Mouse (Mus musculus) frontal cortex, postnatal 10 days (tissue): ENCODE measurements around the gene Lsm14a.

Experiments
- DNase-seq, 2 experiments: peaks; one replicate each; pipeline ENCODE4 v3.0.0; 2022; ENCODE audit warnings: low spot score in 2 of 2, mixed read lengths in 1 of 2

Gene Lsm14a

DNA sequence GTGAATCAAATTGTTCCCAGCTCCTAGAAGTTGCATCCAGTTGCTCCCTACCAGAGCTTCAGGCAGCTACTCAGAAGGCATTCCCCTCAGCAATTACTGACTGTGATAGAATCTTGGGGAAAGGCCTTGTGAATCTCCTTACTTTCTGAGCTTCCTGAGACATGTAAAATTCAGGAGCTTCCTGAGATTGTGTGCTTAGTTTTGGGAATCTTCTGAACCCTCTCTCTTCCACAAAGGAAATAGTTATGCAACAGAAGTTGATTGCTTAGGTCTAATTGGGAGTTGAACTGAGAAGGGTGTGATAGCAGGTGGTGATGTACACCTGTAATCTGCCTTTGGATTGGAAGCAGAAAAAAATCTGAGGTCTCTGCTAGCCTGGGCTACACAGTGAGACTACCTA lies at the start of gene Lsm14a:
Lsm14a (minus strand) TSS at position 101 of the 400 bp plus-strand sequence.
- no peak for DNase-seq

GRCm38 (mm10) chr7:34438903-34439302 lies 45.8 kb upstream of the Lsm14a start:
- DNase-seq = no peak

- DNase-seq = no peak
These were observed 40.5 kb upstream of the Lsm14a start for GRCm38 (mm10) chr7:34433597-34433996.

DNA sequence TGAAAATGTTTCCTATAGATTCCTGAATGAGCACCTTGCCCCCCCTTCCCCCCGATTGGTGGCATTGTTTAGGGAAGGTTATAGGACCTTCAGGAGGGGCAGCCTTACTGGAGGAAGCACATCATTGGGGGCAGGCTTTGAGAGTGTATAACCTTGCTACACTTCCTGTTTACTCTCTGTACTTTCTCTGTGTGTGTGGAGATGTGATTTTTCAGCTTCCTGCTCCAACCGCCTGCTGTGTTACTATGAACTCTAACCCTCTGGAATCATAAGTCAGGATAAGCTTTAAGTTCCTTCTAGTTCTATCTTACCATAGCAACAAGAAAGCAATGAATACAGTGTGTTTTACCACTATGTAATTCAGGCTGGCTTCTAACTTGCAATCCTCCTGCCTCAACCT lies 28.1 kb upstream of the Lsm14a start:
- DNase-seq = no peak

GRCm38 (mm10) chr7:34407492-34407891 lies 14.4 kb upstream of the Lsm14a start:
- peak in 1 of 2 experiments; percentile 32 for DNase-seq

- no peak for DNase-seq
These were observed 10.8 kb upstream of the Lsm14a start for GRCm38 (mm10) chr7:34403876-34404275.

DNA sequence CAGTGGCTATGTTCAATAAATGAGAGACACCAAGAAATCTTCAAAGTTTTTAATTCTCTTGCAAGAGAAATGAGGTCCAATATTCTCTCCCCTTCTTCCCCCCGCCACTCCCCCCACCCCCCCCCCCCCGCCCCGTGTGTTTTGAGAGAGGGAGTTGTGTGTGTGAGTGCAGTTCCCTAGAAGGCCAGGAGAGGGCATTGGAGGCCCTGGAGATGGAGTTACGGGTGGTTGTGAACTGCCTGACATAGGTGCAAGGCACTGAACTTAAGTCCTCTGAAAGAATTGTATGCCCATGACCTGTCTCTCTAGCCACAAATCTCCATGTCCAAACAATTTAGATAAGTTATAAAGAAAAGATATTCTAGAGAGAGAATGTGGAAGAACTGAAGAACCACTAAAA lies 7.0 kb upstream of the Lsm14a start:
- DNase-seq = no peak

DNA sequence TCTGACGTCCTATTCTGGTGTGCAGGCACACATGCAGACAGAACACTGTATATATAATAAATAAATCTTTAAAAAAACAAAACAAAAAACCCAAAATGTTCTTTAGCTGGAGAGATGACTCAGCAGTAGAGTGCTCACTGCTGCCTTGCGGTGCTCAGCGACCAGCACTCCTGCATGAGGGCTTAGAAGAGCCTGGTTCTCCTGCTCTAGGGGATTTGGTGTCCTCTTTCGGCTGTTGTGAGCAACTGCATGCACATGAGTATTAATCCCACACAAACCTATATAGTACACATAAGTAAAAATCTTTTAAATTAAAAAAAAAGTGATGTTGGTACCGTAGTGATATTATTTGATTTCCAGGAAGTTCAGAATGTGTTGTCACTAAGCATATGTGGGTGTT lies 5.7 kb upstream of the Lsm14a start:
- DNase-seq = no peak

- no peak for DNase-seq
These were observed 3.7 kb upstream of the Lsm14a start for GRCm38 (mm10) chr7:34396791-34397190.

DNA sequence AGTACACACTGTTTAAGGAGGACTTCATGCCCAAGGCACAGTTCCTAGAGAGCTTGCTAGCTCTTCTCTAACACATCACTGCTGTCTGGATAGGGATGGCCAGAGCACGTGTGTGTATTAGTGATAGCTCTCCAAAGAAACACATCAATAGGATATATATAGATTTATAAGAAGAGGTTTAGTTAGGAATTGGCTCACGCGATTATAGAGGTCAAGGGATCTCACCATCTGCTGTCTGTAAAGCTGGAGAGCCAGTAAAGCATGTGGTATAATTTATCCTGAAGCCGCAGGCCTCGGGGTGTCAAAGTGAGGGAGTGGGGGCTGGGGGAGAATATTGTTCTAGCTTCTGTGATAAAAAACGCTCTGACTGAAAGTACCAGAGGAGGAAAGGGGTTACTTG lies 2.6 kb upstream of the Lsm14a start:
- DNase-seq = no peak

DNA sequence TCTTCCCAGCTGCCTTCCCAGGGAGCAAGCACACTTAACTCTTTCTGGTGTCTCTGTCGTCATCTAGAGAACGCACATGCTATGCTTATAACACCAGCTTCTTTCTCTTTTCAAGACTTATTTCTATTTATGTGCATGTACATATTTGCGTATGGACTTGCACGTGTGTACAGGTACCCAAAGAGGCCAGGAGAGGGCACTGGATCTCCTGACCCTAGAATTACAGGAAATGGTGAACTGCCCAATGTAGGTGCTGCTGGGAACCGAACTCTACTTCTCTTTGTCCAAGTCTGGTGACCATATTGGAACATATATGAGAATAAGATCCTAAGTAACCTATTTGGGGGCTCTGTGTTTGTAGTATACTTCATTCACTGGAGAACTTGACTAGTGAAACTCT lies 1.5 kb upstream of the Lsm14a start:
- no peak for DNase-seq

- no peak for DNase-seq
These were observed 976 bp upstream of the Lsm14a start for GRCm38 (mm10) chr7:34394091-34394490.

GRCm38 (mm10) chr7:34392335-34392734 lies 780 bp downstream of the Lsm14a start:
- DNase-seq = no peak

DNA sequence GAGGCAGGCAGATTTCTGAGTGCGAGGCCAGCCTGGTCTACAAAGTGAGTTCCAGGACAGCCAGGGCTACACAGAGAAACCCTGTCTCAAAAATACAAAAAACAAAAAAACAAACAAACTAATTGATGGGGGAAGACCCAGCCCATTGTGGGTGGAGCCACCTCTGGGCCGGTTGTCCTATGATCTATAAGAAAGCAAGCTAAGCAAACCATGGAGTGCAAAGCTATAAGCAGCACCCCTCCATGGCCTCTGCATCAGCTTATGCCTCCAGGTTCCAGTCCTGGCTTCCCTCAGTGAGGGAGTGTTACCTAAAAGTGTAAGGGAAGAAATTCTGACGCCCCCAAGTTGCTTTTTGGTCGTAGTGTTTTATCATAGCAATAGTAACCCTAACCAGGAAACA lies 1.4 kb downstream of the Lsm14a start:
- DNase-seq = no peak

DNA sequence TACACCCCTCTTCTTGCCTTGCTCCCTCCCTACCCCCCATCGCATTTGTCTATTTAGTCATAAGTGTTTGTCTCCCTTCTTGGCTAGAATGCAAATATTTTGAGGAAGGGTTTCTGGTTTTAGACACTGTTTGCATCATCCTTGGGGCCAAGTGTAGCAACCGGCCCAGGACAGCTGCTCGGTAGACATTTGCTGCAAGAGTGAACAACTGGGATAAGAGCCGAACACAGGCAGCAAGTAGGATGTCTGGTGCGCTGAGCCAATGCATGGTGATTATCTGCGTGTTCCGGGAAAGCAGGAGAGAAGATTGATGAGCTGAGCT lies 2.3 kb downstream of the Lsm14a start:
- DNase-seq = no peak

DNA sequence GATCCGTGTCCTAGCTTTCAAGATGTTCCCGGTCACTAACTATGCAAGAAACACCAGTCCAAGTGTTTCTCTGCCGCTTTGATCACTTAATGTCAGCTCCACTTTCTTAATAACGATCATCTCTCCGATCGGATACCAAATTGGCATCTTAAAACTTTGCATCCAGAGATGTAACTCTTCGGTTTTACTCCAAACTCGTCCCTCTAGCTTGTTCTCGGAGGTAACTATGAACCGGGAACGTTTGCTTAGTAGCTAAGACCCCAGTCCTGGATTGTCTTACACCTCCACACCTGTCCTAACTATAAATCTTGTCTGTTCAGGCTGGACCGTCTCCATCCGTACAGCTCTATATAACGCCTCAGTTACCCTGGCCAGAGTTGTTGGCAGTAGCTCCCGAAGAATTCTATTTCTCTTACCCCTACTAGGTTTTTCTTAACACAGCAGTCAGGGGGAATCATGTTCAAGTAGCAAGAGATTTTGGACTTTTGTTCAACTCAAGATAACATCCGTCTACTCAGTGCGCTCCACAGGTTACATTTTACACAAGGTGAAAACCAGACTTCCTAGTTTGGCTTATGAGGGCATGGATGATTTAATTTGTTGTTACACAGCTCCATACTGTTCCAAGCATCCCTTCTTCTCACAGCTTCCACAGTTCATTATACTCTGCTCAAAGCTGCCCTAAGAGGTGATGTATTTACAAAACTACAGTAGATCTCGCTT lies 2.8 kb downstream of the Lsm14a start:
- DNase-seq = no peak

- DNase-seq = peak; percentile 83 to 92
These were observed 3.6 kb downstream of the Lsm14a start for GRCm38 (mm10) chr7:34389277-34390085.

DNA sequence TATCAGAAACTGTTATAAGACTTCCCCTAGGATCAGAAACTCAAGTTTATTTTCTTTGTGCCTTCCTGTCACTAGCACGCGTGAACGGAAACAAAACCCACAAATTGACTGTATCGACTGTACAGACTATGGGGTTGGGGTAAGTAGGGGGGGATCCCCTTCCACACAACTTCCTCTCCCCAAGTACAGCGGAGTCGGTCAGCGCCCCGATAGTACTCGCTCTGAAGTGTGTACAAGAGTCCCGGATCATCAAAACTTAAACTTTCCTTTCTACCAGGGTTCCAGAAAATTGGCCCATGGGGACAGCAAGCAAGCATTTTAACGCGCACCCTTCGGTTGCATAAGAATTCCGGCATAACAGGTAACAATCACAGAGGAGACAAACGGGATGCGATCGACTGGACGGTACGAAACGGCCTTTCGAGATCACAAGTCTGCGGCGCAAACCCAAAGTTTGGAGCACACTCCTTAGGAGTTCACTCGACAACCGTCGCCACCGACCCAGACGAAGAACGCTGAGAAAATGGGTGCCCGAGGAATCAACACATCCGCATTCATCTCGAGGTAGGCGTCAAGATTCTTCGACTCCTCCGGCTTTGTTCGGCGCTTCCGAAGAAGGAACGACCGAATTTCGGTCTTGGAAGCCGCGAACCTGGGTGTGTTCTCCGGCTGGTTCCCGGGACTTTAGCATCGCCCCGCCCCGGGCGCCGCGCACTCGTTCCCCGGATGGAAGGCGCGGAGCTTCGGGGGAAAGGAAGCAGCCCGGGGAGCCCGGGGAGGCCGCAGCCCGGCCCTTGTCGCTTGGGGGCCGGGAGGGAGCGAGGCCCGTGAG lies 4.5 kb downstream of the Lsm14a start:
- DNase-seq = peak in 1 of 2 experiments; percentile 62

DNA sequence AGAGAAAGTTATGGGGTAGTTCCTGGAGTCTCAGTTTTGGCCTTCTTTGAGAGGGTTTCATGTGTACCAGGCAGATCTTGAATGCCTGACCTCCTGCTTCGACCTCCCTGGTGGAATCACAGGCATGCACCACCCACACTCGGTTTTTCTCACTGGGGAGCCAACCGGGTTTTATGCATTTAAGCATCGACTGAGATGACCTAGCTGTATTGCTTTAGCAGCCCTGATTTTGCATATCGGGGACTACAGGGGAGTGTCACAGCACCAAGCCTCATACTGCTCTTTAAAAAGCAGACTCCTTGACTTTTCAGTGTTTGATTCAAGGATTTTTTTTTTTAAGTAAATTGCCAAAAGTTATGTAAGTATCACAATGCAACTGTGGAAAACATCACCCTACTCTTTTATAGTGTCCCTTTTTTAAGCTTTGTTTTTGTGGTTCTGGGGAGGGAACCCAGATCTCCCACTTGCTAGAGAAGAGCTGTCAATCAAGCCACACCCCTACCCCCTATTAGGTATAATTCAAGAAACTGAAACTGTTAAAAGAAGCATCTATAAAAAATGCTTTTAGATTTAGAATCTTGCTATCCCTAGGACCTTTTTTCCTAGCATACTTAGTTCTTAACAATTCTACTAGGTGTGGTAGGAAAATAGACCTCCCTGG lies 5.2 kb downstream of the Lsm14a start:
- no peak for DNase-seq

DNA sequence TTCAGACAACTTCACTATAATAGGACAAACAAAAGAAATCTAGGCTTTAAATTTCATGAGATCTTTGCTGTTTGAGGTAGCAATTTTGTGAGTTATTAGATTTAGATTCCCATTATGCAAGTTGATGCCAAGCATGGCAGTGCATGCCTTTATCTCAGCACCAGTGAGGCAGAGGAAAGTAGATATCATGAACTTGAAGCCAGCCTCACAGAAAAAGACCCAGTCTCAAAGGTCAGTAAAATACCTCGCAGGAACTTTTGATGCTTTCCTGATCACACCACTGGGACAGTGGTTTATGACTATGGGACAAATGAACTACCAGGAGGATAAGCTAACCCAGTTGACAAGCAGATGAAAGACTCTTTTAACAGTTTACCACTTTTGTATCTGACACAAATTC lies 10.3 kb downstream of the Lsm14a start:
- DNase-seq = no peak

- no peak for DNase-seq
These were observed 11.4 kb downstream of the Lsm14a start for GRCm38 (mm10) chr7:34381733-34382132.

- no peak for DNase-seq
These were observed 12.8 kb downstream of the Lsm14a start for GRCm38 (mm10) chr7:34380311-34380710.
